Mouse (Mus musculus): ENCODE results near the gene Zfp575. TPM values are rescaled to one million over a fixed set of nuclear protein-coding genes. Genes with fewer than 3 reads are reported as not detected.

Zfp575 gene
- total RNA-seq, 2 experiments from 2014 or later: 5.8 to 6.3 TPM

Other genes with a start within 250 kb of the Zfp575 start
- not detected for gene Lypd5, start 238.4 kb downstream of the Zfp575 start, total RNA-seq (2021)
- under 1 TPM; 0.41 to 0.81 TPM for gene Kcnn4, start 217.4 kb downstream of the Zfp575 start, total RNA-seq (2021)
- 10 to 100 TPM; 29.1 to 33.8 TPM for gene Smg9, start 188.0 kb downstream of the Zfp575 start, total RNA-seq (2021)
- gene Irgc1, start 135.3 kb downstream of the Zfp575 start, total RNA-seq (2021): not detected
- 1 to 10 TPM in 1 of 2 experiments, under 1 TPM in 1; 0.76 to 1.0 TPM for gene Plaur, start 125.2 kb downstream of the Zfp575 start, total RNA-seq (2021)
- 100 to 1,000 TPM; 220 to 227 TPM for gene Cadm4, start 105.6 kb downstream of the Zfp575 start, total RNA-seq (2021)
- 10 to 100 TPM; 38.1 to 43.3 TPM for gene Zfp428, start 80.6 kb downstream of the Zfp575 start, total RNA-seq (2021)
- not detected for gene AC161166.1, start 75.2 kb downstream of the Zfp575 start, total RNA-seq (2021)
- gene Irgq, start 57.0 kb downstream of the Zfp575 start, total RNA-seq (2021): 10 to 100 TPM; 87.5 to 89.7 TPM
- gene Pinlyp, start 41.5 kb downstream of the Zfp575 start, total RNA-seq (2021): not detected
- 10 to 100 TPM; 41.0 to 46.8 TPM for gene Xrcc1, start 41.4 kb downstream of the Zfp575 start, total RNA-seq (2021)
- 1 to 10 TPM; 8.2 to 8.6 TPM for gene Ethe1, start 98 bp downstream of the Zfp575 start, total RNA-seq (2021)
- gene Phldb3, start 23.1 kb upstream of the Zfp575 start, total RNA-seq (2021): under 1 TPM; 0.28 to 0.60 TPM
- 1 to 10 TPM; 1.2 to 1.3 TPM for gene Lypd3, start 48.9 kb upstream of the Zfp575 start, total RNA-seq (2021)
- gene Tex101, start 89.0 kb upstream of the Zfp575 start, total RNA-seq (2021): not detected
- not detected for gene BC049730, start 121.6 kb upstream of the Zfp575 start, total RNA-seq (2021)
- not detected for gene Gm4763, start 139.3 kb upstream of the Zfp575 start, total RNA-seq (2021)
- not detected for gene Cd177, start 172.7 kb upstream of the Zfp575 start, total RNA-seq (2021)
- not detected for gene Ceacam10, start 189.6 kb upstream of the Zfp575 start, total RNA-seq (2021)

Measured in layer of hippocampus, postnatal 14 days (tissue).